Mouse (Mus musculus) MEL (cell line): ENCODE measurements at regions not wholly inside any gene's neighbourhood (a gene's known extent, or its start where the extent isn't known, plus 50 kb on each side); places are given as distances from the start of the nearest gene placed in this dataset.

Experiments
- DNase-seq: peaks from one replicate; pipeline ENCODE4 v3.0.0; 2011; ENCODE audit warnings: low read depth, low spot score
- H3K27ac ChIP-seq: 2 replicates; pipeline ENCODE4 v1.5.1; 2012; ENCODE audit warnings: low read depth, mild to moderate bottlenecking, control low read depth, low read length, moderate library complexity; ENCODE audit not compliant: control insufficient read depth
- H3K27me3 ChIP-seq, 2 experiments: fragments of 150-350 bp in 1 of 2; sonication (generic) in 1 of 2; 2 replicates each; pipeline ENCODE4 v1.6.1; 2012; ENCODE audit warnings: low read length in 2 of 2, mild to moderate bottlenecking in 2 of 2, improper control_type of control experiment in 1 of 2, moderate library complexity in 1 of 2; ENCODE audit not compliant: insufficient read depth in 2 of 2, control insufficient read depth in 1 of 2
- H3K36me3 ChIP-seq, 2 experiments: 2 replicates each; pipeline ENCODE4 v1.6.1; 2012 to 2014; ENCODE audit warnings: low read length in 2 of 2, improper control_type of control experiment in 1 of 2, inconsistent platforms in 1 of 2, mild to moderate bottlenecking in 1 of 2; ENCODE audit not compliant: insufficient read depth in 2 of 2, control insufficient read depth in 1 of 2
- H3K4me1 ChIP-seq, 2 experiments: fragments of 150-350 bp in 1 of 2; sonication (generic) in 1 of 2; 2 replicates each; pipeline ENCODE4 v1.6.1; 2012; ENCODE audit warnings: low read length in 2 of 2, improper control_type of control experiment in 1 of 2, mild to moderate bottlenecking in 1 of 2; ENCODE audit not compliant: insufficient read depth in 2 of 2, control insufficient read depth in 1 of 2
- H3K4me3 ChIP-seq, 2 experiments: fragments of 150-350 bp in 1 of 2; sonication (generic) in 1 of 2; 2 replicates each; pipeline ENCODE4 v1.5.1; 2012; ENCODE audit warnings: low read depth in 2 of 2, low read length in 2 of 2, mild to moderate bottlenecking in 2 of 2, moderate library complexity in 2 of 2, control low read depth in 1 of 2, improper control_type of control experiment in 1 of 2; ENCODE audit not compliant: control insufficient read depth in 1 of 2, insufficient read depth in 1 of 2
- H3K79me2 ChIP-seq: 2 replicates; pipeline ENCODE4 v1.6.1; 2012; ENCODE audit warnings: mild to moderate bottlenecking, low read length, moderate library complexity; ENCODE audit not compliant: control insufficient read depth, poor library complexity, insufficient read depth
- H3K9ac ChIP-seq: 2 replicates; pipeline ENCODE4 v1.6.1; 2012; ENCODE audit warnings: low read depth, mild to moderate bottlenecking, control low read depth, low read length, moderate library complexity; ENCODE audit not compliant: control insufficient read depth, poor library complexity, severe bottlenecking
- H3K9me3 ChIP-seq: fragments of 150-350 bp; sonication (generic); replicated peaks from 2 replicates; pipeline ENCODE4 v1.6.1; 2012; ENCODE audit warnings: mild to moderate bottlenecking, low read length, improper control_type of control experiment, moderate library complexity; ENCODE audit not compliant: insufficient read depth
- CHD1 ChIP-seq: IDR thresholded peaks from 2 replicates; pipeline ENCODE4 v1.6.1; 2012; ENCODE audit warnings: low read depth, mild to moderate bottlenecking, inconsistent platforms, low read length, improper control_type of control experiment
- E2F4 ChIP-seq: IDR thresholded peaks from 2 replicates; pipeline ENCODE4 v1.6.1; 2011; ENCODE audit warnings: low read depth, low read length, improper control_type of control experiment, borderline replicate concordance
- ELF1 ChIP-seq: IDR thresholded peaks from 2 replicates; pipeline ENCODE4 v1.6.1; 2014; ENCODE audit warnings: low read depth, mild to moderate bottlenecking, inconsistent platforms, low read length, improper control_type of control experiment, moderate library complexity
- EP300 ChIP-seq, 2 experiments: IDR thresholded peaks; 2 replicates each; pipeline ENCODE4 v1.6.1; 2011; ENCODE audit warnings: improper control_type of control experiment in 2 of 2, low read length in 2 of 2, low read depth in 1 of 2, mild to moderate bottlenecking in 1 of 2
- ETS1 ChIP-seq: IDR thresholded peaks from 2 replicates; pipeline ENCODE4 v1.6.1; 2012; ENCODE audit warnings: low read depth, mild to moderate bottlenecking, inconsistent platforms, low read length, improper control_type of control experiment, moderate library complexity
- GABPA ChIP-seq: IDR thresholded peaks from 2 replicates; pipeline ENCODE4 v1.6.1; 2012; ENCODE audit warnings: low read depth, mild to moderate bottlenecking, inconsistent platforms, low read length, improper control_type of control experiment, moderate library complexity
- MAFK ChIP-seq: IDR thresholded peaks from 2 replicates; pipeline ENCODE4 v1.6.1; 2011; ENCODE audit warnings: low read depth, mild to moderate bottlenecking, low read length, improper control_type of control experiment, borderline replicate concordance
- MEF2A ChIP-seq: IDR thresholded peaks from 2 replicates; pipeline ENCODE4 v1.6.1; 2014; ENCODE audit warnings: low read depth, mild to moderate bottlenecking, inconsistent platforms, low read length, improper control_type of control experiment; ENCODE audit not compliant: poor library complexity, insufficient replicate concordance, severe bottlenecking; ENCODE audit errors: extremely low read depth
- MYB ChIP-seq: IDR thresholded peaks from 2 replicates; pipeline ENCODE4 v1.6.1; 2011; ENCODE audit warnings: mild to moderate bottlenecking, low read depth, low read length, improper control_type of control experiment
- MYC ChIP-seq: IDR thresholded peaks from 2 replicates; pipeline ENCODE4 v1.6.1; 2011; ENCODE audit warnings: low read depth, mild to moderate bottlenecking, low read length, improper control_type of control experiment, moderate library complexity
- POLR2AphosphoS2 ChIP-seq: IDR thresholded peaks from 2 replicates; pipeline ENCODE4 v1.6.1; 2011; ENCODE audit warnings: low read length, improper control_type of control experiment
- POLR2AphosphoS5 ChIP-seq: IDR thresholded peaks from 2 replicates; pipeline ENCODE4 v1.6.1; 2012; ENCODE audit warnings: low read depth, borderline replicate concordance, mild to moderate bottlenecking, inconsistent platforms, low read length, moderate library complexity, mixed read lengths
- SIN3A ChIP-seq: IDR thresholded peaks from 2 replicates; pipeline ENCODE4 v1.6.1; 2012; ENCODE audit warnings: low read length, improper control_type of control experiment, inconsistent platforms
- TBP ChIP-seq: IDR thresholded peaks from 2 replicates; pipeline ENCODE4 v1.8.0; 2011; ENCODE audit warnings: low read depth, low read length, improper control_type of control experiment
- USF2 ChIP-seq, 2 experiments: IDR thresholded peaks; 2 replicates each; pipeline ENCODE4 v1.6.1; 2011 to 2012; ENCODE audit warnings: improper control_type of control experiment in 2 of 2, low read length in 2 of 2, borderline replicate concordance in 1 of 2, inconsistent platforms in 1 of 2, low read depth in 1 of 2, mild to moderate bottlenecking in 1 of 2; ENCODE audit not compliant: insufficient read depth in 1 of 2
- ZKSCAN1 ChIP-seq: IDR thresholded peaks from 2 replicates; pipeline ENCODE4 v1.6.1; 2012; ENCODE audit warnings: low read depth, mild to moderate bottlenecking, inconsistent platforms, low read length, improper control_type of control experiment, moderate library complexity

DNA sequence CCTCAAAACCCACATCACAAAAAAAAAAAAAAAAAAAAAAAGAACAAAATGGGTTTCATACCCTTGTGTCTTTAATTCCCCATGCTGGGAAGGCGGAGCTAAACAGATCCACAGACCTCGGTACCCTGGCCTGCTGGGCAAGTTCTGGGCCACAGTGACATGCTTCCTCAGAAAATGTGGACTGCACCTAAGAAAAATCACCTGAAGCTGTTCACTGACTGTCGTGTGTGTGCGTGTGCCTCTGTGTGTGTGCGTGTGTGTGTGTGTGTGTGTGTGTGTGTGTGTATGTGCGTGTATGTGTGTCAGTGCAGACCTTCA, 192.4 kb downstream of the Pdcd6ip start:
- H3K9me3 ChIP-seq = no peaks in the 10 kb centered on the region

DNA sequence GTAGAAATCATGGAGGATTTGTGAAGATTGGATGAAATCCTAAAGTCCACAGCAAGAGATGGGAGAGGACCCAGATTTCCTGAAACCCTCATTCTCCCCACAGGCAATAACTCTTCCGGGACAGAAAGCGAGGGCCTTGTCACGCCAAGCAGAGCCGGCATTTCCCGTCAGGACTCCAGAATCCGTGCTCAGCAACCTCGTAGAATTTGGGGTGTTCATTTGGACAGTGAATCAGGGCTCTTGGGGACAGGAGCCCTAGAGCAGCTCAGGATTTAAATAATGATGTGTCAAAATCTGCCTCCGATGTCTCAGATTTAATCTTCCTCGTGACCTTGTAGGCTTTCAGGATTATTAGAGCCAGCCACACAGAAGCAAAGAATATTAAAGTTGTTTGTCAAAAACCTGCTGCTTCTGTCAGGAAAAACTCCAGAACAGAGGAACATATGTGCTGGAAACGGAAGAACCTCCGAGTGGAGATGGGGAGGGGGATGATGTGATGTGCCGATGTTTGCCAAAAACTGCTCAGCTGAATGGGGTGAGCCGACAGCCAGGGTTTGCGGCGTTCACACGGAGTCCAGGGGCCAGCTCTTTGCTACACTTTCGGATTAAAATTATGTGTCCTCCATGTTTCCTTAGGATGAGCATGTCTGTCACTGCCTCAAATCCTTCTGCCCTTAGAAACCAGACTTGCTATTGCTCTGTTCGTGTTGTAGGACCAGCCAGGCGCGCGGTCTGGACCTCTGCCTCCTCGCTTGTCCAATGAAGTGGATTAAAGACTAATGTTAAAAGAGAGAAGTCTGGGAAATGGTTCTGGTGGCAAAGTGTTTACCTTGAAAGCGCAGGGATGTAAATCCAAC, 193.0 kb downstream of the Pdcd6ip start:
- no peaks in the 10 kb centered on the region for H3K79me2 ChIP-seq
- H3K27ac ChIP-seq = no peak overlapping the region
- no peaks in the 10 kb centered on the region; a peak in 1 of 4 replicates for H3K27me3 ChIP-seq
- H3K36me3 ChIP-seq = no peaks in the 10 kb centered on the region
- no peak overlapping the region for H3K9ac ChIP-seq
- H3K4me3 ChIP-seq = no peak overlapping the region
- no peak for DNase-seq
- no peaks in the 10 kb centered on the region for H3K4me1 ChIP-seq
- TF ChIP-seq ZKSCAN1 = no peak
- TF ChIP-seq GABPA = no peak
- no peak for TF ChIP-seq MAFK
- no peak for TF ChIP-seq CHD1
- TF ChIP-seq MYC = no peak
- TF ChIP-seq MYB = no peak
- H3K9me3 ChIP-seq = no peaks in the 10 kb centered on the region

More for the DNA sequence above, 192.4 kb downstream of the Pdcd6ip start:
- H3K9ac ChIP-seq = no peak overlapping the region
- H3K4me3 ChIP-seq = no peak overlapping the region
- no peaks in the 10 kb centered on the region for H3K36me3 ChIP-seq
- H3K4me1 ChIP-seq = no peaks in the 10 kb centered on the region
- no peak for DNase-seq
- no peaks in the 10 kb centered on the region for H3K79me2 ChIP-seq
- no peak overlapping the region for H3K27ac ChIP-seq
- TF ChIP-seq ETS1 (no peak), SIN3A (no peak), EP300 (IDR thresholded peaks at IDR 0.05; ENCODE audit: low read depth in 1 of 2, low read length in 2 of 2) (no peak), MEF2A (no peak), USF2 (IDR thresholded peaks at IDR 0.05; ENCODE audit: borderline replicate concordance in 1 of 2, insufficient read depth in 1 of 2, low read depth in 1 of 2, low read length in 2 of 2) (no peak), ZKSCAN1 (no peak), POLR2AphosphoS2 (no peak), E2F4 (no peak), MAFK (no peak), CHD1 (no peak), TBP (no peak), POLR2AphosphoS5 (no peak), ELF1 (no peak), MYB (no peak)
- no peaks in the 10 kb centered on the region; a peak in 1 of 4 replicates for H3K27me3 ChIP-seq
